Mouse (Mus musculus): ENCODE data around the gene Gm4353.

DNA sequence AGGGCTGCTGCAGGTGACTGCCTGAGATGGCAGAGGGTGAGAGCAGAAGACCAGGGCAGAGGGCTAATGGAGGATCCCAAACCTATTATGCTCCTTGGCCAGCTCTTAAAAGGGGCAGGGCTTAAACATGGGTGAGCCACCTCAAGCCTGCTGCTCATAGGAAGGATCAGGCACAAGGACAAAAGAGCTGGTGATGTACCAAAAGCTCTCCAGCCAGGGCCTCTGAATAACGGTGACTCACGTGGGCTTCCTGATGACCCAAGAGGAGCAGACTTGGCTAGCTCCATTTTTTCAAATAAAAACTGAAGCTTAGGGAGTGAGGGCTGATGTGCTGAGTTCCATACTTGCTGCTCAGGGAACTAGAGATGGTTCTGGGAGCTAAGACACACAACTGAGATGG, 31.6 kb upstream of the Gm4353 start:
- TF ChIP-seq CTCF (IDR thresholded peaks at IDR 0.05; ENCODE audit: low read depth) (no peak), EP300 (optimal IDR thresholded peaks at IDR 0.05) (no peak)

Data from stomach, postnatal 0 days (tissue).